Mouse (Mus musculus): ENCODE results near the gene Gm20075.

DNA sequence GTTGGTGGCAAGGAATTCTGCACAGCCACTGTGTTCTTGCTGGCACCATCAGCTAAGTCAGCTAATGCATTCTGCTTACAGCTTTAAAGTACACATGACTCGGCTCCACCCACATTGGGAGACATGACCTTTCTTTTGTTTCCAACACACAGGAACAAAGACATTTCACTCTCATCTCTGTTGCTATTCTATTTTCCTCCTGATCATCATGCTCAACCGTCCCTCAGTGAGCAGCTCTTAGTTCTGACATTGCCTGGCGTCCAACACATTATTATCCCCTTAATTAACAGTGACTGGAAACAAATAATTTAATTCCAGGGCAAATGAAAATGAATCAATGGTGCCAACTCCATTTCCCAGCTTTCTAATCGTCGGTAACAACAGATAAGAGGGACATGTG lies 35.8 kb downstream of the Gm20075 start:
- TF ChIP-seq CTCF (IDR thresholded peaks at IDR 0.05; ENCODE audit: borderline replicate concordance, insufficient read depth, low read length) (no peak), POLR2A (IDR thresholded peaks at IDR 0.05; ENCODE audit: low read depth, low read length) (no peak)

Measured in embryonic fibroblast, embryonic 13.5 days (primary cell).